Mouse (Mus musculus) right cerebral cortex, postnatal 14 days (tissue): ENCODE measurements at regions not wholly inside any gene's neighbourhood (a gene's known extent, or its start where the extent isn't known, plus 50 kb on each side); places are given as distances from the start of the nearest gene placed in this dataset.
A peak's percentile ranks its signal among the peaks of the same experiment; 100 is the strongest.

Experiments used
- DNase-seq: peaks from one replicate; pipeline ENCODE4 v3.0.0; 2022

GRCm38 (mm10) chr1:169439621-169440020 is 91.6 kb downstream of the Nuf2 start:
- no peak for DNase-seq

- DNase-seq: no peak
Observed at GRCm38 (mm10) chr1:169438006-169438405, 93.3 kb downstream of the Nuf2 start.

- peak; percentile 10 for DNase-seq
Observed at GRCm38 (mm10) chr1:169422408-169422807, 108.9 kb downstream of the Nuf2 start.

GRCm38 (mm10) chr1:169421671-169422070 is 109.6 kb downstream of the Nuf2 start:
- DNase-seq: no peak

GRCm38 (mm10) chr1:169418665-169419045 is 112.6 kb downstream of the Nuf2 start:
- no peak for DNase-seq

- no peak for DNase-seq
Observed at GRCm38 (mm10) chr1:169417979-169418664, 113.1 kb downstream of the Nuf2 start.

GRCm38 (mm10) chr1:169416701-169417100 is 114.6 kb downstream of the Nuf2 start:
- DNase-seq: no peak

GRCm38 (mm10) chr1:169408120-169408519 is 123.1 kb downstream of the Nuf2 start:
- DNase-seq: no peak

- no peak for DNase-seq
Observed at GRCm38 (mm10) chr1:169400841-169401240, 130.4 kb downstream of the Nuf2 start.

GRCm38 (mm10) chr1:169397371-169397770 is 133.9 kb downstream of the Nuf2 start:
- DNase-seq: no peak

- DNase-seq: no peak
Observed at GRCm38 (mm10) chr1:169387056-169387455, 144.2 kb downstream of the Nuf2 start.

- DNase-seq: no peak
Observed at GRCm38 (mm10) chr1:169385740-169386424, 145.4 kb downstream of the Nuf2 start.

GRCm38 (mm10) chr1:169374686-169375085 is 156.6 kb downstream of the Nuf2 start:
- no peak for DNase-seq

- no peak for DNase-seq
Observed at GRCm38 (mm10) chr1:169368758-169369157, 162.5 kb downstream of the Nuf2 start.

GRCm38 (mm10) chr1:169367772-169368501 is 163.3 kb downstream of the Nuf2 start:
- no peak for DNase-seq

- DNase-seq: no peak
Observed at GRCm38 (mm10) chr1:169367316-169367715, 163.9 kb downstream of the Nuf2 start.

GRCm38 (mm10) chr1:169362564-169362963 is 168.7 kb downstream of the Nuf2 start:
- DNase-seq: no peak

- no peak for DNase-seq
Observed at GRCm38 (mm10) chr1:169357652-169358241, 173.5 kb downstream of the Nuf2 start.

- DNase-seq: peak; percentile 14
Observed at GRCm38 (mm10) chr1:169354021-169354420, 177.2 kb downstream of the Nuf2 start.

GRCm38 (mm10) chr1:169347692-169348091 is 183.6 kb downstream of the Nuf2 start:
- DNase-seq: peak; percentile 18

GRCm38 (mm10) chr1:169346876-169347275 is 184.4 kb downstream of the Nuf2 start:
- DNase-seq: no peak

- no peak for DNase-seq
Observed at GRCm38 (mm10) chr1:169341131-169341530, 190.1 kb downstream of the Nuf2 start.

- no peak for DNase-seq
Observed at GRCm38 (mm10) chr1:169338461-169338860, 192.8 kb downstream of the Nuf2 start.
